Mouse (Mus musculus) midbrain, embryonic 14.5 days (tissue): ENCODE measurements around the gene Ccnl1. TPM values are rescaled to one million over a fixed set of nuclear protein-coding genes. Genes with fewer than 3 reads are reported as not detected.
A peak's percentile ranks its signal among the peaks of the same experiment; 100 is the strongest.

Experiments used
- ATAC-seq: fragments of 200-750 bp; cut with Nextera tagmentation; 2 replicates; pipeline ENCODE4 v1.8.0; 2017; ENCODE audit warnings: moderate number of reproducible peaks, moderate library complexity; ENCODE audit not compliant: low FRiP score, low TSS enrichment
- DNase-seq: peaks from one replicate; pipeline ENCODE4 v3.0.0-alpha.2; 2015
- H3K27ac ChIP-seq: fragments of 300-500 bp; sonication (generic); replicated peaks from 2 replicates; pipeline ENCODE4 v1.5.1; 2014; ENCODE audit warnings: mild to moderate bottlenecking, low read depth, low read length, moderate library complexity
- H3K27me3 ChIP-seq: fragments of 300-500 bp; sonication (generic); 2 replicates; pipeline ENCODE4 v1.6.1; 2014; ENCODE audit warnings: low read length, control low read depth, mixed read lengths; ENCODE audit not compliant: control insufficient read depth, insufficient read depth
- H3K36me3 ChIP-seq: fragments of 300-500 bp; sonication (generic); 2 replicates; pipeline ENCODE4 v1.6.1; 2014; ENCODE audit warnings: low read length, control low read depth; ENCODE audit not compliant: control insufficient read depth, insufficient read depth
- H3K4me1 ChIP-seq: fragments of 300-500 bp; sonication (generic); 2 replicates; pipeline ENCODE4 v1.6.1; 2014; ENCODE audit warnings: mild to moderate bottlenecking, antibody characterized with exemption, low read length, control low read depth; ENCODE audit not compliant: control insufficient read depth, insufficient read depth
- H3K4me2 ChIP-seq: fragments of 300-500 bp; sonication (generic); 2 replicates; pipeline ENCODE4 v1.6.1; 2014; ENCODE audit warnings: mild to moderate bottlenecking, low read length, moderate library complexity
- H3K4me3 ChIP-seq: fragments of 300-500 bp; sonication (generic); replicated peaks from 2 replicates; pipeline ENCODE4 v1.5.1; 2014; ENCODE audit warnings: low read depth, low read length
- H3K9ac ChIP-seq: fragments of 300-500 bp; sonication (generic); replicated peaks from 2 replicates; pipeline ENCODE4 v1.6.1; 2014; ENCODE audit warnings: mild to moderate bottlenecking, low read length, moderate library complexity
- H3K9me3 ChIP-seq: fragments of 300-500 bp; sonication (generic); 2 replicates; pipeline ENCODE4 v1.6.1; 2016; ENCODE audit warnings: low read length, control low read depth, mixed read lengths; ENCODE audit not compliant: control insufficient read depth
- WGBS: fragments of 180-500 bp; shearing (Covaris S2); extraction: QIAGEN DNeasy Blood & Tissue Kit; methylation state at CpG from one replicate; pipeline ENCODE4 v1.1.7; 2014; 5-methylcytosine and 5-hydroxymethylcytosine counted together
- polyA plus RNA-seq: library from polyadenylated mRNA; unstranded; fragments of >200 nt; fragmentation: Nextera tagmentation; extraction: Ambion mirVana; gene quantifications from 2 replicates; pipeline ENCODE4 v1.2.1, GENCODE M21; 2014

The Ccnl1 gene
- polyA plus RNA-seq, 1 experiment from 2014 or later = 99.0 TPM

DNA sequence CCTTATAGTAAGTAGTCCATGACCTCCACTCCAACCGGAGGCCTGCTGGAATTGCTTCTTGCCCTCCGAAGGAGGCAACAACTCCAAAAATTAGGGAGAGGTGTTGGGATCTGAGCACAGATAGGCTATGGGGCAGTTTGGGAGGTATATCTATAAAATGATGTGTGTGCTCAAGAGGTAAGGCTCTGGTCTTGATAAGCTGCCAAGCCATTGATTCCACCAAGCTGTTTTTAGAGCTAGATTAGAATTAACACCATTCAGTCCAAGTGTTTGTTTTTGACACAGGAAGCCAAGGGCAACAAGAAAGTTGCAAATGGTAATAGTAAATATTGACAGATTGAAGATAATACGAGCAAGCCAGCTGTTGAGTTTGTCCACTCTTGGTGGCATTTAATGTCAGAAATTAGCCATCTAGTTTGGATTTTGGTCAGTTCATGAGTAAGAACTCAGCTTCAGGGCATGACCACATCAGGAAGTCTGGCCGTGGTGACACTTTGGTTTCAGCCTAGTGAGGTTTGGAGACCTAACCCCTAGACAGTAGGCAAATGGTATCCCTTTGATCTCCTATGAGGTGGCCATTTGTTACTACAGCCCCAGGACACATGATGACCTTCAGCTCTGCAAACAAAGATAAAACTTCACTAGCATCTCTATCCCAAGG, 4.4 kb upstream of the Ccnl1 start:
- Histone ChIP-seq H3K9me3 (no peaks in the 10 kb centered on the region), H3K4me3 (no peak overlapping the region), H3K27me3 (no peaks in the 10 kb centered on the region), H3K4me2 (no peak overlapping the region), H3K9ac (no peak overlapping the region), H3K4me1 (peaks cover 9% of the 10 kb centered on the region), H3K36me3 (no peaks in the 10 kb centered on the region), H3K27ac (no peak overlapping the region)
- 90% methylated on average over 4 of the region's 4 CpGs for WGBS
- DNase-seq (no peak), ATAC-seq (no peak)

DNA sequence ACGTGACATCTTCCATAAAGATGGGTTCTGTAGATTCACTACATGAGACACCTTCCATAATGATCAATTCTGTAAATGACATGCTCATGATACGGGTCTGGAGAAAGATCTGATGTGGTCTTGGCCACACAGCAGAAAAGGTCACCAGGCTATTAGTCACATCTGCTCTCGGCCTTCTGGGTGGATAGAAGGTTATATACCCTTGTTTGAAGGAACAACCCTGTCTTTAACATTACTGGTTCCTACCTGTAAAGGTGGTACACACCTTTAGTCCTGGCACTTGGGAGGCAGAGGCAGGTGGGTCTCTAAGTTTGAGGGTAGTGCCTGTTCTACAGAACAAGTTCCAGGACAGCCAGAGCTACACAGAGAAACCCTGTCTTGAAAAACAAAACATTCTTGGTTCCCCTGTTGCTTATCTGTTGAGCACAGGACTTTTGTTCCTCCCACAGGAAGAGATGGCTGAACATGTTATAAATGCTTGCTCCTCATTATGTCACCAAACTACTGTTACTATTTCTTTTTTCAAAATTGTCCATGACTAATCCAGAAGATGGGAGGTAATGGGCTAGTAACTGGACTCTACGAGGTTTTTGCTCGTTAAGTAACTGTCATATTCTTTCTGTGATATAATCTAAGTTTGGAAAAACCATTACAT, 2.4 kb upstream of the Ccnl1 start:
- H3K27ac ChIP-seq = no peak overlapping the region
- no peak for DNase-seq
- H3K36me3 ChIP-seq = peaks cover 12% of the 10 kb centered on the region
- ATAC-seq = no peak
- no peaks in the 10 kb centered on the region for H3K27me3 ChIP-seq
- H3K9ac ChIP-seq = no peak overlapping the region
- H3K4me2 ChIP-seq = no peak overlapping the region
- peaks cover 23% of the 10 kb centered on the region for H3K4me1 ChIP-seq
- WGBS = 94% methylated on average over 5 of the region's 5 CpGs
- no peaks in the 10 kb centered on the region for H3K9me3 ChIP-seq
- no peak overlapping the region for H3K4me3 ChIP-seq

DNA sequence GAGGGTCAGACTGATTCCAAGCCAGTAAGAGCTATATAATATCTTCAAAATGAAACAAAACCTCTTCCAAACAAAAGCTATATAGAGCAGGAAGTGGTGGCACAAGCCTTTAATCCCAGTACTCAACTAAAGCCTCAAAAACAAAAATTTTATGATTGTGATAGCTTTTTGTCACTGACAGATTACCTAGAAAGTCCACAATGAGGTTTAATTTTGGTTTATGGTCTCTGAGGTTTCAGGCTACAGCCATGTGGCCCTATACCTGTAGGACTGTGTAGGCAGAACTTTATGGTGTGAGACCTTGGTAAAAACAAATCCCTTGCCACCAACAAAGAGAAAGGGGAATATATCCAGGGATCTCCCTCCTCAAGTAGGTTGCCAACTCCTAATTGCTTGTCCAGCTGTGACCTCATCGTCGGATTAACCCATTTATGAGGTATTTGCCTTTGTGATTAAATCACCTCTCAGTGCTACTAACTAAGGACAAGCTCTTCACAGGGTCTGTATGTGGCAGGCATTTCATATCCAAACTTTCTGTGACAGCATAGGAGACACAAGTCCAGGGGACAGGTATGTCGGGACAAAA, 1.5 kb upstream of the Ccnl1 start:
- peak overlapping the region; percentile 93 for H3K4me2 ChIP-seq
- H3K4me1 ChIP-seq = peaks cover 30% of the 10 kb centered on the region
- H3K36me3 ChIP-seq = peaks cover 19% of the 10 kb centered on the region
- peak overlapping the region; percentile 100; the same call in 1 of the 2 replicates for H3K9ac ChIP-seq
- peak overlapping the region; percentile 99 for H3K4me3 ChIP-seq
- H3K27ac ChIP-seq = peak overlapping the region; percentile 32; the same call in 1 of the 2 replicates
- 80% methylated on average over 3 of the region's 3 CpGs for WGBS
- no peak for ATAC-seq
- H3K9me3 ChIP-seq = no peaks in the 10 kb centered on the region
- H3K27me3 ChIP-seq = no peaks in the 10 kb centered on the region
- no peak for DNase-seq

DNA sequence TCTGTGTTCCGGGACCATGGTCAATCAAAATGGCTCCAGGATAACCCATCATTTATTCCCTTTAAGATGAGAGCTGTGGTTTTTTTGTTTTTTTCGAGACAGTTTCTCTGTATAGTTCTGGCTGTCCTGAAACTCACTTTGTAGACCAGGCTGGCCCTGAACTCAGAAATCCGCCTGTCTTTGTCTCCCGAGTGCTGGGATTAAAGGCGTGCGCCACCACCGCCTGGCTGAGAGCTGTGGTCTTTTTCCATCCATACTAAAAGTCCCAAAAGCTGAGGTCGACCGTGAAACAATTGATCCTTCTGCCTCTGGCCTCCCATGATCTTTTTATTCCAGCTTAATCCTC, 764 bp upstream of the Ccnl1 start:
- Histone ChIP-seq H3K9ac (peak overlapping the region; percentile 100), H3K4me2 (peak overlapping the region; percentile 93), H3K9me3 (no peaks in the 10 kb centered on the region), H3K4me1 (peaks cover 35% of the 10 kb centered on the region), H3K4me3 (peak overlapping the region; percentile 99), H3K27ac (peak overlapping the region; percentile 99), H3K27me3 (no peaks in the 10 kb centered on the region), H3K36me3 (peaks cover 24% of the 10 kb centered on the region)
- DNase-seq (no peak), ATAC-seq (no peak)
- WGBS = 3% methylated on average over 9 of the region's 9 CpGs

DNA sequence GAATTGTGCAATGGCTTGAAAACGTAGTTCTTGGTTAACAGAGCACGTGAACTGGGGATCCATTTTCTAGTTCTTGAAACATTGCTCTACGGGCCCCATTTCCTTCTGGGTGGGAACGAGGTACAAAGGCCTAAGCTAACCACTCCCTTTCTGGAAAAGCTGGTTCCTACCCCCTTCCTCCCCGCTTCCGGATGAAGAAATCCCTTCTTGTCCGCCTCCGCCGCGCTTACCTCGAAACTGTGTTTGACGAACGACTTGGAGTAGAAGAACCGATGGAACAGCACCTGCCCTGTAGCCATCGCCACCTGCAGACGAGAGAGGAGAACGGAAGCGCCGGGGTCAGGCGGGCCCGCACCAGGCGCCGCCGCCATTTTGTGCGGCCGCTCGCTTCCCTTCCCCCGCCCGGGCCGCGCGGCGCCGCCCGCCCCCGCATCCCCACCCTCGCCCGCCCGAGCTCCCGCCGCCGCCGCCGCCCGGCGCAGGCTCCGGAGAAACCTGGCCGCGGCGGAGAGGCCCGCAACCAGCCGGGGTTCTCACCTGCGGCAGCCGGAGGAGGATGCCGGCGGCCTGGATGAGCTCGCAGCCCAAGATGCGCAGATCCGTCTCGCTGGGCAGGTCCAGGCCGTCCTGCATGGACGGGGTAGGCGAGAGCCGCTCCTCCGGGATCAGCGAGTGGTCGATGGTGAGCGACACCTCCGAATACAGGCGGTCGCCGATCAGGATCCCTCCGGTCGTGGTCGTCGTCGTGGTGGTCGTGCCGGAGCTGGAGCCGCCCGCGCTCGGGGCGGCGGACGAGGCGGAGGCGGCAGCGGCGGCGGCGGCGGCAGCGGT, 563 bp downstream of the Ccnl1 start:
- Histone ChIP-seq H3K4me2 (peak overlapping the region; percentile 93), H3K27ac (peak overlapping the region; percentile 99), H3K27me3 (no peaks in the 10 kb centered on the region), H3K9ac (peak overlapping the region; percentile 100), H3K9me3 (no peaks in the 10 kb centered on the region), H3K4me1 (peaks cover 42% of the 10 kb centered on the region), H3K4me3 (peak overlapping the region; percentile 99), H3K36me3 (peaks cover 35% of the 10 kb centered on the region)
- ATAC-seq (peak; percentile 78), DNase-seq (peak; percentile 87)
- under 1% methylated on average over 85 of the region's 94 CpGs for WGBS

DNA sequence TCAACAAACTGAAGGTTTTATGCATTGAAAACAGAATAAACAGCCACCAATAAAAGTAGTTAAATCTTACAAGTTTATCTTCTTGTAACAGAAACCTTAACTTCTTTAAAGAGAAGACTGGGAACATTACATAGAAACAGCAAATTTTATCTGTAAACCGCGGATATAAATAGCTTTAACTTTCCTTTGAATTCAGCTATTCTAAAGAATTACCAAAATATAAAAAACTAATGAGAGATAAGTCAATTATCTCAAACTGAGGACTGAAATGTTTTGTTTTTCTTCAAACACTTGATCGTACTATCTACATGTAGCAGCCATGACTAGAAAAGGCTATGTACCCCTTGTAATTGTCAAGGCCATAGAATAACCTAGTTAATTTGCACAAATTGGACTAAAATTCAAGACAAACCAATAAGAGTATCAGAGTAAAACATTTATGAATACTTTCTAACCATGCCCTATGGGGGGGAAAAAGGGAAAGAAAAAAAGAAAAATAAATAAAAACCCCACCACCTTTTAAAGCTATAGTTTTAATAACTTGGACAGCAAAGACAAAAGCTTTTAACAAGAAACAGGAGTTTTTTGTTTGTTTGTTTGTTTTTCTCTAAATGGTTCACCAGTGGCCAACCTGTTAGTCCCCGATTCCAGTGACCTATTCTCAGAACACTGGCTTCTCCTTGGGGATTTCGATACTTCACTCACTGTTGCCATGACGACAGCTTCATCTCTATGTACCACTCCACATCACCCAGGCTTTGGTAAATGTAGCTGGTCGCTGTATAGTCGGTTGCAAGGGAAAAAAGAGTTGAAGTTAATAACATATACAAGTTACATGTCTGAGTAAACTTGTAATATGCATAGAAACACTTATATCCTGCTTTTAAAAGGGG, 3.3 kb downstream of the Ccnl1 start:
- Histone ChIP-seq H3K4me1 (peaks cover 42% of the 10 kb centered on the region), H3K27ac (no peak overlapping the region), H3K9ac (no peak overlapping the region), H3K4me3 (0 out of 2 replicates have a peak overlapping the region, but pooled peaks have one; percentile 1), H3K4me2 (peak overlapping the region; percentile 25), H3K36me3 (peaks cover 60% of the 10 kb centered on the region), H3K27me3 (no peaks in the 10 kb centered on the region), H3K9me3 (no peaks in the 10 kb centered on the region)
- DNase-seq (peak; percentile 79), ATAC-seq (no peak)
- WGBS = 44% methylated on average over 8 of the region's 8 CpGs

DNA sequence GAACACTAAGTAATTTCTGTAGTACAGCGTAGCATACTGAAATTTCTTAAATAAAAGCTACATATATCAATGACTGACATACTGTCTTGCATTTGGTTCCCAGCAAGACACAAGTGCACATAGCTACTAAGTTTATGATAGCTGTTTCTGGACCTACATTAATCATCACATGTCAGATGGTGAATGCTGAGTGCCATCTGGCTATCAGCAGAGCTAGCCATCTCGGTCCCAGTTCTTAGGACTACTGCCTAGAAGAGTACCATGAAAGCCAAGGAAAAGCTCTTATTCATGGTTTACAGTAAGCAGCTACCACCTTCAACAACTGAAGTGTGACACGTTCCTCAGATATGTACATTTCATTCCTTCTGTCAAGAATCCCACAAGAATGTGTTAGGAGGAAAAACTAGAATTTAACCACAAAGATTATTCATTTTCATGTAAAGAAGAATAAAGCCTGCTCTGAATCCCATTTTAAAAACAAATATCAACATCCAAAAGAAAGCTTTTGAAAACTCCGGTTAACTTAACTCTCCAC, 7.2 kb downstream of the Ccnl1 start:
- WGBS = 94% methylated on average over 4 of the region's 4 CpGs
- H3K27me3 ChIP-seq = no peaks in the 10 kb centered on the region
- no peak overlapping the region for H3K9ac ChIP-seq
- H3K4me1 ChIP-seq = peaks cover 21% of the 10 kb centered on the region
- no peak overlapping the region for H3K27ac ChIP-seq
- H3K4me2 ChIP-seq = no peak overlapping the region
- no peak overlapping the region for H3K4me3 ChIP-seq
- H3K36me3 ChIP-seq = peaks cover 83% of the 10 kb centered on the region
- DNase-seq (no peak), ATAC-seq (no peak)
- no peaks in the 10 kb centered on the region for H3K9me3 ChIP-seq

DNA sequence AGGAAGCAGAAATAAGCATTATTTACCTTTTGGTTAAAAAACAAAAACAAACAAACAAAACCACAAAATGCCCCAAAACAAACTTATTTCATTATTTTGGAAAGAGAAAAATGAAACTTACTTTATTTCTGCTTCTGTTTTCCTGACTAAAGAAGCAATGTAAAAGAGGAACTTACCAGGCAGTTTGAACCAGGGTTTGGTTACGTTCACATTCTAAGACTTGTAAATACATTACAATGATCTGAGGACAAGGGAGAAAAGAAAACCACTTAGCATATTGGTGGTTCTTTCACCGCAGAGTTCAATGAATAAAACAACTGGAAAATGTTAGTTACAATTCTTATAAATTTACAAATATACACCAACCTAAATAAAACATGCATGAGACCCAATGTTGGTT, 7.7 kb downstream of the Ccnl1 start:
- Histone ChIP-seq H3K4me1 (peaks cover 19% of the 10 kb centered on the region), H3K4me3 (no peak overlapping the region)

More for the DNA sequence above, 7.7 kb downstream of the Ccnl1 start:
- 98% methylated on average over 2 of the region's 2 CpGs for WGBS
- H3K36me3 ChIP-seq = peaks cover 87% of the 10 kb centered on the region
- no peak overlapping the region for H3K27ac ChIP-seq
- no peaks in the 10 kb centered on the region for H3K27me3 ChIP-seq
- H3K9ac ChIP-seq = no peak overlapping the region
- H3K9me3 ChIP-seq = no peaks in the 10 kb centered on the region
- DNase-seq (no peak), ATAC-seq (no peak)
- H3K4me2 ChIP-seq = no peak overlapping the region
